Mouse (Mus musculus): ENCODE data around the gene Limch1.

Gene Limch1

DNA sequence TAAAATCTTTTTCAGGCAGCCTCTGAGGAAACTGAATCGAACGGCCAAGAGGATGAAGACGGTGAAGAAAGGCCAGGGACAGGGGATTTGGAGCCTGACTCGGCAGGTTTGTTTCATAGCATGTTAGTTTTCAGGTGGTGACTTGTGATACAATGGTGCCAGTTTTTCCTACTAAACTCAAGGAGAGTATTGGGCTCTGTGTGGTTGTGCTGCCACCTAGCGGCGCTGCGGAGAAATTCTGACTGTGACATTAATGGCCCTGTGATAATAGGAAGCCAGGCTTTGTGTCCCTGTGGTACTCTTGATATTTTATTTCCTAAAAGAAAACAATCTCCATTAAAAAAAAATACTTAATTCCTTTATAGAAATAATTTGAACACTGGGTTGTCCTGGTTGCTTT is 270.8 kb downstream of the Limch1 start:
- intact Hi-C loops (cut with DNase I): loop anchor here (2.0 kb wide), 1 partner anchor 318 kb away; no protein-coding TSS in a partner anchor

DNA sequence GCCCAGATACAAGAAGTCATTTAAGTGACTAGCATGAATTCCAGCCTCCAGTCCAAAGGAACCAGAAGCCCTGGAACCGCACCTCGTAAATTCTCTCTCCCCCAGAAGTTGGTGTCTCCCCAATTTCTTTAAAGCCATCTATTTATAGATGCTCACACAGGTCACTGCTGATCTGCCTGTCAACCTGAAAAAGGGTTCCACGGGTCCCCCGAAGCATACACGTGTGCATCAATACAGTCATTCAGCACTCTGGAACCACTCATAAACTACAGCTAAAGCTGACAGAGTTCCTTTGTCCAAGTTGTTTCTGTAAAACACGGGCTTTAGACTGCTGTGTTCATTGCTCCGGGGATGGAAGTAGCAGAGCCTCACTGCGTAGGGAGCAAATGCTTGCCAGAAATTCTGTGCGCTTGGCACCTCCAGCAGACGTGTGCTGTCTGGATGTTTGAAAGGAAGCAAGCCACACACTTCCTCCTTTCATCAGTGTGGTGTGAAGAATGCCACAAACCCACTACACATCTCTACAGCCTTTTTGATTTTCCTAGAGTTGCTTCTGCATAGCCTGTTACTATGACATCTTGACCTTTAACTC is 278.9 kb downstream of the Limch1 start:
- intact Hi-C loops (cut with DNase I): no loop called here

DNA sequence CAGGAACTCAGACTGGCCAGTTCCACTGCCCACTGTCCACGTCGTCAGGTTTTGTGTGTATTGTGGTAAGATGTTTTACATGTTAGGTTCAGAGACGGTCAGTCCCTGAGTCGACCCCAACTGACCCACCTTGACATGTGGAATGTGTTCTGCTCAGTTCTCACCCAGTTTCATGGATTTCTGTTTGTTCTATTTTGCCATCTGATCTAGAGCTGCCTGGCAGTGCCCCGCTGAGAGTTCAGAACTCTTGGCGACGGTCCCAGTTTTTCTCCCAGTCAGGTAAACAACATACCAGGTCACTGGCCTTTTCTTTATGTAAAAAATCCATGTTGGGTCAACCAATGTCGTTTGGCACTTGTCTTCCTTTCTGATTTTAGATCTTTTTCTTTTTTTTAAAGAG is 279.5 kb downstream of the Limch1 start:
- intact Hi-C loops (cut with DNase I): no loop called here

DNA sequence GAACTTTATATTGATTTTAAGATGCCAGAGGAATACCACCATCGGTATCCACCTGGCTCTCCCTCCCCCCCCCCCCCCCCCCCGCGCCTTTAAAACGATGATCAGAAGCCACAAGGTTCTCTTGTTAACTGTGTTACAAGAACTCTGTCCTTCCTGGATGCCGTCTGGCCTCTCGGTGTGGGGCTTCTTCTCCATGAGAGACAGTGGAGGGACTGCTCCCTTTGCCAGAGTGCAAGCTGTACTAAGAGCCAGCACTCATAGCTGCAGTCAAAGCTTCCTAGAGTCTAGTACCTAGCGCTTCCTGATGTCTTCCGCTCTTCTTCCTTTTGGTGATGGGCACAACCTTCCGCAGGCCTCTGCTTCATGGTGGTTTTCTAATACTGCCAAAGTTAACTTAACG is 280.0 kb downstream of the Limch1 start:
- intact Hi-C loops (cut with DNase I): no loop called here

DNA sequence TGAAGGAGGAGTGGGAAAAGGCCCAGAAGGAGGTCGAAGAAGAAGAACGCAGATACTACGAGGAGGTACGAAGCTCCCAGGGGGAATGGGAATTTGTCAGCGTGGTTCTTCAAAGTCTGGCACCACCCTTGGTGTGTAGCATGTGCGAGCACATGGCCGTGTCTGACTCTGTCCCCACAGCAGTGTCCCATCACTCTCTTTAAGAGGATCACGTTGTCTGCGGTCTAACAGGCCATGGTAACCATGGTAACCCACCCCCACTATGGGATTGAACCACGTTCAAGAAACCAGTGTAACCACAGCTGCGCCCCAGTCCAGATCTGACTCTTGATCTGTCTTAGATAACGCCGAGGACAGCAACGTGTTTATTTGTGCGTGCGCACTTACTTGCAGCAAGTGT is 283.2 kb downstream of the Limch1 start:
- intact Hi-C loops (cut with DNase I): no loop called here

DNA sequence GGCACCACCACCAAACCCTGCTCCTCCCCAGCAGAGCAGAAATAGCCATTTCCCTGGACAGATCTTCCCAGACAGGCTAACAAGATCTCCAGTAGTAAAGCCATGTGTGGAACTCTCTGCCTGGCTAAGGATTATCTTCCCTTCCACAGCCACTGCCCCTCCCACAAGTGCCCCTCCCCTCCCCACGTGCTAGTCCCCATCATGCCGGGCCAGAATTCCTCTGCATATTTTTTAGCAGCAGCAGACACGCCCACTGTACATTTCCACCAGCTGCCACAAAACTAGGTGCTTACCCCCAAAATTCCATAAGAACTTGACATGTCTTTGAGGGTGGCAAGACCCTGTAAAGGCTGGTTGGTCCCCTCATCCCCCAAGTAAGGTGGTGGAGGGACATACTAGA is 284.3 kb downstream of the Limch1 start:
- intact Hi-C loops (cut with DNase I): no loop called here

DNA sequence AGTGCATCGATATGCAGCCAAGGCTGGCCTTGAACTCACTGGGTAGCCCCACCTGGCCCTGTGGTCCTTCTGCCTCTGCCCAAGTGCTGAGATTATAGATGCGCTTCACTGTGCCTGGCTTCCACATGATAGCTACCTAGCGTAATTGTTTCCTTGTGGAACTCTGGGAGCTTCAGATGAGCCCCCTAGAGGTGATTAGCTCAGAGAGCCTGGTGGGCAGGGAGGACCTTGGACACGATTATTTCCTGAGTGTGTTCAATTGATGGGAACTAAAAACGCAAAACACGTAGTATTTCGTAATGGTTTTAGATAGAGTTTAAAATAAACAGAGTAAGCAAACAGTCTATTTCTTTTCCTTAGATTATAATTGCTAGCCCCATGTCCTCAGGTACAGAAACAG is 287.0 kb downstream of the Limch1 start:
- intact Hi-C loops (cut with DNase I): no loop called here

DNA sequence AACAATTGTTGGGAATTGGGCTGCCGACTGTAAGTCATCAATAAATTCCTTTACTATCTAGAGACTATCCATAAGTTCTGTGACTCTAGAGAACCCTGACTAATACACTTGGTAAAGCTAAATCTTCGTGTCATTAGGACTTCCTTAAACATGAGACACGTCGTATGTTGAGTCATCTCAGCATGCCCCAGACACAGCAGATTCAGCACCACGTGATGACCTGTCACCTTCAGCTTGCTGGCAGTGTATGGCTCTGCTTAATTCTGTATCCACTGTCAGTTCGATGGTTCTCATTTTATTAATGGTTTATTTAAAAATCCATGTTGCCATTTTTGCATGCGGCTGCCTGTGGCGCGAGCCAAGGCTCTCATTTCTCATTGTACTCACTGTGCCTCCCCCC is 298.3 kb downstream of the Limch1 start:
- intact Hi-C loops (cut with DNase I): no loop called here

DNA sequence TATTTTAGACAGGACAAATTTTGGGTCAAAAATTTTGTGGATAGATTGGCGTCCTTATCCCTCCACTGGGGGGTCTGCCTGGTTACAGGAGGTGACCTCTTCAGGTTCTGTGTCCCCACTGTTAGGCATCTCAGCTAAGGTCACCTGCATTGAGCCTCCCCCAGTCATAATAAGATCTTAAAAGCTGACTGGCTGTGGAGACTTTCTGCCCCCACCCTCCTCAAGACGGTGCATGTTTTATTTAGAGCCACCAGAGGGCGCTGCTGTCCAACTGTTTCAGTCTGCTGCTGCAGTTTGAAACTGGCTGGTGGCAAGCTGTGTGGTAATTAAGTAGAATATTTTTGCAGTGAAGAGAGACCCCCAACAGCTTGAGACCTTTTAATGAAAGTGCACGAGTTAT is 302.4 kb downstream of the Limch1 start:
- intact Hi-C loops (cut with DNase I): loop anchor here (5.0 kb wide), 1 partner anchor 189 kb away; no protein-coding TSS in a partner anchor

DNA sequence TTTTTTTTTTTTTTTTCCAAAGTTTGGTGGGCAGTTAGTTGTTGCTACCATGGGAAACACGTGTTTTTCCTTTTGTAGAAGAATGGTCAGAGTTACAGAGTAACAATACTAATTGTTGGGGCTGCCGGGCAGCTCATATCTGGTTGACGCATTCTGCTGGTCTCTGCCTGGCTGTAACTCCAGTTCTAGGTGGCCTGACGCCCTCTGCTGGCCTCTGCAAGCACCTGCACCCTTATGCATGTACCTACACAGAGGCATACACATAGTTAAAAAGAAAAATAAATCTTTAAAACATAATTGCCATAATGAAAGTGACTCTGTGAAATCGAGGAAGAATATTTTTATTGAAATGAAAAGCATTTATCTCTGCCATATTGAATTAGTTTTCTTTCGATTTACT is 312.2 kb downstream of the Limch1 start:
- intact Hi-C loops (cut with DNase I): no loop called here

DNA sequence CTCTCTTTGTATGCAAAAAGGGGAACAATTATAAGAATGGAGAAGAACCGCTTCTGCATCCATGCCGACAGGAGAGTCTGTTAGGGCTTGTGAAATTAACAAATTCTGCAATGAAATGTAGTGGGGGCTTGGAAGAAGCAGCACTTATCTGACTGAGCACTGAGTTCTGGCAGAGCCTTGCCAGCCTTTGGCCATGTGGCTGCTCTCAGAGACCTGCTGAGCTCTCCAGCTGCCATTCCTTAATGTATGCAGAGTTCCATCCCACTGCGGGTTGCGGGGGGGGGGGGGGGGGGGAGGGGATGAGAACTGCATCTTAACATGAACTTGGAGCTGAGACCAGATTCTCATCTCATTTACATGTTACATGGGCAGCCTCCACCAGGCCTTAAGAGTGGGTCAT is 314.9 kb downstream of the Limch1 start:
- intact Hi-C loops (cut with DNase I): no loop called here

DNA sequence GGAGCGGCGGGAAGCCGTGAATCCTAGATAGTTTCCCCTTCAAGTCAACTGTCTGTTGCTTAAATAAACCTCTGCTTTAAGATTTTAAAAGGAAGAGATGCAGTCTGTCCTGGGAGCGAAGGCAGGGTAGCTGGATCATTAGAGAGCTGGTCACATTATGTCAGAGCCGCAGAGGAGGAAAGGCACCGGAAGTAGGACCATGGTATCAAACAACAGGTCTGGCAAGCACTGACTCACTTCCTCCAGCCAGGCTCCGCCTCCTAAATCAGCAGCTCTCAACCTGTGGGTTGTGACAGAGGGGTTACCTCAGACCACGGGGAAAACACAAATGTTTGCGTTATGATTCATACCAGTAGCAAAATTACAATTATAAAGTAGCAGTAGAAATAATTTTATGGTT is 318.0 kb downstream of the Limch1 start:
- intact Hi-C loops (cut with DNase I): no loop called here

DNA sequence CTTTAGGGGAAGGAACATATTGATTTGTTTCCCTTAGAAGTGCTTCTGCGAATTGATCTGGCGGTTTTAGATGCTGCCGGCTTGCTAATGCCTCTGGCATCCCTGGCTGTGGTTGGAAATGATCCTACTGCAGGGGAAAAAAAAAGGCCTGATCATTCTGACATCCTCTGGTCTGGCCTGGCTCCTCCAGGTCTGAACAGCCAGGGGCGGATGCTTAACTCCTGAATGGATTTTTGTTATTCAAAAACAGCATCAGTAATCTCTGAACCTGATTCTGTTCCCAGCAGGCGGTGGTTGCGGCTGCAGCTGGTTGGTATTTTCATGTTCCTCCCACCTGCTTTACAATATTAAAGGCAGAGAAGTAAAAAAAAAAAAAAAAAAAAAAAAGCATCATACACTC is 337.5 kb downstream of the Limch1 start:
- intact Hi-C loops (cut with DNase I): no loop called here

DNA sequence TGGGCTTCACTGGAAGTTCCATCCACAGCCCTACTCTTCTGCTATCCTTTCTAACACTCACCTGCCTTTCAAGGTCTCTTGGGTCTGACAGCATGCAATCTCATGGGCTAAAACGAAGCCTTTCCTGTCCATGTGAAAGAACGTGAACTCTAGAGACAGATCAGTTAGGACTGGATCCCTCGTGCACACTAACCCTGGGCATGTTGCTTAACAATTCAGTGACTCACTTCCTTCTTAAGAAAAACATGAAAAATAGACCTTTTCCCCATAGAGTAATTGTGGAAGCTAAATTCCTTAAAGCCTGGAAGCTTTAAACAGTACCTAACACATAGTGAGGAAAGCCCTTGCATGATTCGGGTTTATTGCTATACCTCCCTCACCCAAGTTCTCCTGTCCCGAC is 345.2 kb downstream of the Limch1 start:
- intact Hi-C loops (cut with DNase I): no loop called here

DNA sequence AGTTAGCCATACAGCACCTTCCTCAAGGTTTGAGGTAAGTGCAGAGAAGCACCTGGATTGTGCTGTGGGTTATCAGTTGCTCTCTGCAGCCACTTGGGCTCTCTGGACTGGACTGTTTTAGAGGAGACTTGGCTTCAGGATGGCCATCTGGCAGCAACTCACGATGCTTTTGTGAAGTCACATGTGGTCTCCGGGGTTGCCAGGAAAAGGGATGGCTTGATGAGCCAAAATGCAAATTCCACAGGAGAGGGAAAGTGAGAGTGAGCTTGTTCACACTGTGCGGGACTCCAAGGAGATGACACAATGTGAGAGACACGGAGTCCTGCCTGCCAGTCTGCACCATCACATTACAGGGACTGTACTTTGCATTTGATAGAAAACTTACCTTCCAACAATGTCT is 346.1 kb downstream of the Limch1 start:
- intact Hi-C loops (cut with DNase I): no loop called here

DNA sequence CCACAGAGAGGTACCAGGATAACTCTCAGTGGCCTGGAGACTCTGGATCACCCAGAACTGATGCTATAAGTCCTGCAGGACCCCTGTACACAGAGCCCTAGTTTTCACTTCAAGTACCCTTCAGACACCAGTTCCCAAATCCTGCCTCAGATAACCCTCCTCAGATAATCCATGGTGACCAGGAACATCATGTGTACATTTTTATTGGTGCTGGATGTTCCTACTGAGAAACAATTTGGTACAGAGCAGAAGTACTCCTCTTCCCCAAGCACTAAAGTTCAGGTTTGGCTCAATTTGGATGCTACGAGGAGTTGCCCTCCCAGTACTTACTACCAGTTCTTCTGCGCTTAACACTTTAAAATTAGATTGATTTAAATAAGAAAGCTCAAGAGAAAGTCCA is 348.4 kb downstream of the Limch1 start:
- intact Hi-C loops (cut with DNase I): no loop called here

DNA sequence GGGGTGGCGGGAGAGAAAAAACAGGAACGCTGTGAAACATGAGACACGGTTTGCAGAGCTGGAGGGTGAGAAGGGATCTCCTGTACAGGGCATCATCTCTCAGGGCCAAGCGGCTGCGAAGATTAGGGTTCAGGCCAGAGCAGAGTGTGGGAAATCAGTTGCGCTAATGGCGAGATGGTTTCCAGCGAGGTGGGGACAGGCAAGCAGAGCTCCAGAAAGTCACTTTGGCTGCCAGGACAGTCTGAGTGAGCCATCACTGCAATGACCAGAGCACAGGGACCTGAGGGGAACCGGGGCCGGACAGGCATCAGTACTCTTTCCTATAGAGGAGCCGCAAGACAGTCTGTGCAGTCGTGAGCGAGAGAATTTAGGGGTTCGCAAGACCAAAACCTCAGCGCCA is 349.5 kb downstream of the Limch1 start:
- intact Hi-C loops (cut with DNase I): loop anchor here (5.0 kb wide), 1 partner anchor 132 kb away; no protein-coding TSS in a partner anchor

DNA sequence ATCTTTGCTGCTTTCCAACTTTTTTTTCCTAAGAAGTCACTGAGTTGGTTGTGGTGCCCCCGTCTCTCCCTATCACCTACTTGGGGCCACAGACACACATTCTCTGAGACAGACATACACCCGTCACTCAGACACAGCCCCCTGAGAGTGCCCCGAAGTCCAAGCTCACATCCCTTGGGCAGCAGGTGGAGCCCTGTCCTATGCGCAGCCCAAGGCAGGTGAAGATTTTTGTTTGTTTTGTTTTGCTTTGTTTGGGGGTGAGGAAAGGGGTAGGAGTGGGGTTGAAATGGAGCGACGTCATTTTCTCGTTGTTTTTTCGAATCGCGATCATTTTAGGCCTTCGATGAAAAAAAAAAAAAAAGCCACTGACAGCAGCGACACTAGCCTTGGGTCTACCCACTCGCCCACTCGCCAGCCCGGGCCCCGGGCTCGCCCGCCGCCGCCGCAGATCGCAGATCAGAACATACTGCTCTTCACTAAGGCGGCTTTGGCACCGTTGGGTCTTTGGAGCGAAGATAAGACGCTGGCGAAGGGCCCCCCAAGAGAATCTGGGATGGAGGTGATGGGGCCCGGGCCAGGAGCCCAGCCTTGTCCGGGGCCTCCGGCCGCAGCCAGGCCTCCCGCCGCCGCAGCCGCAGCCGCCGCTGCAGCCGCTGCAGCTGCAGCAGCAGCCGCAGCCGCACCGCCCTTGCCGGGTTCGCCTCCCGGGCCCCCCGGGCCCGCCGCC is 350.2 kb downstream of the Limch1 start:
- intact Hi-C loops (cut with DNase I): loop anchor here (5.0 kb wide), 1 partner anchor 131 kb away; no protein-coding TSS in a partner anchor

DNA sequence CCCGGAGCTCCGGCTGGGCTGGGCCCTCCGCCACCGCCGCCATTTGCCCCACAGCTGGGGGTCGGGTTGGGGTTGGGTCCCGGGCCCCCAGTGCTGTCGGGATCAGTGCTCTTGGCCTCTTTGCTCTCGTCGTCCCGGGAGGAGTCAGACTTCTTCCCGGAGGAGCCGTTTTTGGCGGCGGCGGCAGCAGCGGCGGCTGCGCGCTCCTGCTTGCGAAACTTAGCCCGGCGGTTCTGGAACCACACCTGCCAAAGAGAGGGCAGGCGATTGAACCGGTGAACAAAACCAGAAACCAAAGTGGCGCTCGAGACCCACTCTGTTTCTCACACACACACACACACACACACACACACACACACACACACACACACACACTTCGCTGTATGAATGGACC is 350.7 kb downstream of the Limch1 start:
- intact Hi-C loops (cut with DNase I): loop anchor here (5.0 kb wide), 1 partner anchor 131 kb away; no protein-coding TSS in a partner anchor

DNA sequence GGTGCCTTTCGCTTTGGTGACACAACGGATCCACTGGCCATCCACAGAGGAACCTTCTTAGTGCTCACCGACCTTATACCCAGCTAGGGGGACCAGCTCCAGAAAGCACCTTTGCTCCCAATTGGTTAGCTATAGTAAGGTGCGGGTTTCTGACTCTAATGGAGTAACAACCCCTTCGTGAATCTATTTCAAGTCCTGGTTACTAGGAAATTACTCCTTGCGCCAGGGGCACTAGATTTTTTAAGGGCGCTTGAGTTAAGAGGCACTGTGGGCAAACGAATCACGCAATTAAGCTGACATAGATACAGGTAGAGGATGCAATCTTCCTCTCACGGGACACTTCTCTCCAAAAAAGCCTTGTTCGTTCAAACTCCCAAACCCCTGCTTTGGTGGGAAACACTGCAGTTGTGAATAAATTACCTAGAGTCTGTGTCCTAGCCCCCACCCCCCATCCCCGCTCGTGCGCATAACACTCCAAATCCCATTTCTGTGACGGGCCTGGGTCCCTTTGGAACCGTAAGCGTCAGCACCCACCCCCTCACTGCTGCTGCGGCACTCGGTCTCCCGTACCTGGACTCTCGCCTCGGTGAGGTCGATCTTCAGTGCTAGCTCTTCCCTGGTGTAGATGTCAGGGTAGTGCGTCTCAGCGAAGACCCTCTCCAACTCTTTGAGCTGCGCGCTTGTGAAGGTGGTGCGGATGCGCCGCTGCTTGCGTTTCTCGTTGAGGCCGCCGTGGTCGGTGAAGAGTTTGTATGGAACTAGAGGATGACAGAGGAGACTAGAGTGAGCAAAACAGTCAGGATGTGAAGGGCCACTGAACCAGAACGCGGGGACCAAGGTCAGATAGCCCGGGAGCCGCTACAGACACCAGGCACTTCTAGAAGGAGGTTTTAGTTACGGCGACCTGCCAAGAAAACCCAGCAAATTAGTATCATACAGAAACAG is 351.8 kb downstream of the Limch1 start:
- intact Hi-C loops (cut with DNase I): loop anchor here (5.0 kb wide), 1 partner anchor 130 kb away; no protein-coding TSS in a partner anchor

DNA sequence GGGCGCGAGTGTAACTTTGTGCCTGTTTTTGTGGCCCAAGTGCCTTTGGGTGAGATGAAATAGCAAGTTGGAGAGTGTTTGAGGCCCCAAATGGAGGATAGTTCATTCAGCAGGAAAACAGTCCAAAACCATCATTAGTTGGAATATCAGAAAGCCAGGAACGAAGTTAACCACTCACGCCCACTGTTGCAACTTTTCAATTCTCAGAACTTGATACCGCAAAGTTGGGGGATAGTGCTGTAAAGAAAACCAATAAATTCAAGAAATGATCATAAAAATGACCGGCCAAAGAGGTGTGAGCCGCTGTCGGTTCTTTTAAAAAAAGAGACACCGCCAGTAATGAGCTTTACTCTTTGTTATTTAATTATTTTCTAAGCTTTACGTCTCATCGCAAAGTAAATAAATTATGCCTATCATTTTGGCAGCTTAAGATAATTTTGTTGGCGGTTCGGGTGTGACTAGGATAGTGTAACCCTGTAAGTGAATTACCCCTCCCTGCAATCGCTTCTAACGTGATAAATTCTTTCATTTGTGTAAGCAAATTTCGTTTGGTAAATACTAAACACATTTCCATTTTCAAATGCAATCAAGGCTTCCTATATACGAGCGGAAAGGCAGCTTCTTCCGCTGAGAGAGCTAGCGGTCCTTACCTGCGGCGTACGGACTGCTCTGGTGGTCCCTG is 352.6 kb downstream of the Limch1 start:
- intact Hi-C loops (cut with DNase I): loop anchor here (5.0 kb wide), 1 partner anchor 129 kb away; no protein-coding TSS in a partner anchor

All from adrenal gland (tissue).